Mouse (Mus musculus) spleen, postnatal 0 days (tissue): ENCODE measurements around the gene Zfp72. TPM values are rescaled to one million over a fixed set of nuclear protein-coding genes. Genes with fewer than 3 reads are reported as not detected.

Experiments
- microRNA counts: library from miRNA; unstranded; fragments of <30 nt; microRNA quantifications from one replicate; lab custom pipeline; 2015
- polyA plus RNA-seq: library from polyadenylated mRNA; unstranded; fragments of >200 nt; fragmentation: Nextera tagmentation; extraction: Ambion mirVana; gene quantifications from 2 replicates; pipeline ENCODE4 v1.2.1, GENCODE M21; 2015

Zfp72 gene
- polyA plus RNA-seq = 1.1 and 1.4 TPM in 2 replicates

GRCm38 (mm10) chr13:74390371-74390990 lies at the start of gene Zfp72:
Gene Zfp72 (minus strand): TSS chr13:74390836.

DNA sequence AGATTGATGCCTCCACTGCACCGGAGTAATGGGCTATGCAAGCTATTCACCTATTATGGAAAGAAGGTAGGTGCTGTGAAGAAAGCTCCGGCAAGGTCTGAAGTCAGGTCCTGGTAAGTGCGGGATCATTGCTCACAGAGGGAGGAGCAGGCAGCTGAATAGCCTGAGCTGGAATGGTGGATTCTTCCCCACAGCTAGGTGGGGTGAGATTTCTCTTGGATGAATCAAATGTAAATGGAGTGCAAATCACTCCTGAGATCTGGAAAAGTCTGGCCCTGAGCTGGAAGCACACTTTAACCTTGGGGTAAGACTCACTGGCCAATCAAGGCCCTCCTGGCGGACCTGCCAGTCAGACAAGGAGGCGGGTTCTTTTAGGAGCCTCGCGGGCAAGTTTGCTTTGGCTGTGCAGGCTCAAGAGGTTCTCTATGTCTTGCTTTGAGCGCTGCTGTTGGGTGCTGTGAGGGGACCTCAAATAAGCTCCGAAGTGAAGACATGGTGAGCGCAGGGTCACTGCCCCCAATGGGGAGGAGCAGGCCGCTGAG lies 8.7 kb upstream of the Zfp72 start, which contains the start of gene Ftl1-ps1:
Gene Ftl1-ps1, plus strand, starts transcription at position 397 of the 542 bp plus-strand sequence.

GRCm38 (mm10) chr13:74363859-74364235 lies 26.8 kb downstream of the Zfp72 start, which contains the start of gene Lrrc14b:
Gene Lrrc14b (minus strand): TSS chr13:74364005.

DNA sequence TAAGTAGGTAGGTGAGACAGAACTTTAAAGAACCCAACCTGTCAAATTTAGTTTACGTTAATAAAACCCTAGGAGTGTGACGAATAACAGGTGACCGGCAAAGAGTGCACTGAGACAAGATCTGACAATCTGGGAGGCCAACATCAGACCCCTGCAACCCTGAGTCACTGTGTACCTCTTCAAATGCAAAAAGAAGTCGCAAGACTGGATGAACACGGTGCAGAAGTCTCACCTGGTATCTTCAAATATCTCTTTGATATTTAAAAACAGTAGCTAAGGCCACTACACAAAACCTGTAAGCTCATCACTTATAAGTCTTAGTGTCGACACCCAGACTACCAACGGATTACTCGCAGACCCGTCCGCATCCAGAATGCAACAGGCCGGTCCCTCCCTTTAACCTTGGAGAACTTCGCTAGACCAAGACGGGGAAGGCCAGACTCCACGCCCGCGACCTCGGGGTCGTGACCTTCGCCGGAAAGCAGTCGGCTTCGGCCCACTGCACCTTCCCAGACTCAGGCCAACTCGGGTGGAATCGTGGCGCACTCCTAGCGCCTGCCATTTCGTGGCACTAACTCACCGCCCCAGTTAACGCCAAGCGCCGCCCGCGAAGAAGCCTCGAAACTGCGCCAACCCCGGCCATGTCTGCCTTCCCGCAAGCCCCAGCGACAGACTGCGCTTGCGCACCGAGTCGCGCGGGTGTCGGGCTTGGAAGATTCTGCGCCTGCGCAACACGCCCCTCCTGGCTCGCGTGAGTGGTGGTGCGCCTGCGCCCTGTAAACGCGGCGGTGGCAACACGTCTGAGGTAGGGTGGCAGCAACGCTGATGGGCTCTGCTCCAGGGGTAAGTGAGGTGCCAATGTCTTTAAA lies 40.8 kb downstream of the Zfp72 start, which contains the start of the genes Sdha and Ccdc127:
Gene Sdha, minus strand, starts transcription at position 715 of the 869 bp plus-strand sequence.
Gene Ccdc127, plus strand, starts transcription at position 744 of the 869 bp plus-strand sequence.

MicroRNAs encoded within 50 kb of the gene (microRNA counts, 519-probe panel; counts per million panel counts)
- microRNA mmu-miR-692 (lab: Ali Mortazavi, UCI) = 88.3 counts per million

Other genes starting within 250 kb of the Zfp72 start
- 30.9 and 34.4 TPM in 2 replicates for gene Exoc3, start 182.1 kb downstream of the Zfp72 start, polyA plus RNA-seq
- gene Ahrr, start 98.5 kb downstream of the Zfp72 start, polyA plus RNA-seq = 0.10 and 0.13 TPM in 2 replicates
- gene Pdcd6, start 73.3 kb downstream of the Zfp72 start, polyA plus RNA-seq = 110 and 114 TPM in 2 replicates
- gene Sdha, start 40.6 kb downstream of the Zfp72 start, polyA plus RNA-seq = 128 and 137 TPM in 2 replicates
- gene Ccdc127, start 40.5 kb downstream of the Zfp72 start, polyA plus RNA-seq = 22.8 and 28.8 TPM in 2 replicates
- gene Lrrc14b, start 26.8 kb downstream of the Zfp72 start, polyA plus RNA-seq = not detected in 2 replicates
- 113 and 116 TPM in 2 replicates for gene Ftl1-ps1, start 8.9 kb upstream of the Zfp72 start, polyA plus RNA-seq
- gene Zfp825, start 103.2 kb upstream of the Zfp72 start, polyA plus RNA-seq = 15.3 and 15.7 TPM in 2 replicates
- gene Erap1, start 248.7 kb upstream of the Zfp72 start, polyA plus RNA-seq = 16.2 and 19.1 TPM in 2 replicates